Mouse (Mus musculus) C2C12 (cell line): Measurements from ENCODE around the gene Rrn3. TPM values are rescaled to one million over a fixed set of nuclear protein-coding genes. Genes with fewer than 3 reads are reported as not detected.
"Not testable (repeated sequence)": the region's sequence is repeated elsewhere in the genome, so short reads cannot be mapped to it uniquely, and the experiment has no call there.

Source experiments
- H3K27me3 ChIP-seq: one replicate; pipeline ENCODE4 v1.6.1; 2011; ENCODE audit not compliant: control insufficient read depth, insufficient read depth, insufficient read length
- H3K36me3 ChIP-seq: one replicate; pipeline ENCODE4 v1.6.1; 2011; ENCODE audit not compliant: control insufficient read depth, insufficient read depth
- H3K4me3 ChIP-seq: one replicate; pipeline ENCODE4 v1.5.1; 2011; ENCODE audit warnings: mild to moderate bottlenecking, control low read depth; ENCODE audit not compliant: poor library complexity, insufficient read depth, severe bottlenecking
- H3K79me2 ChIP-seq: one replicate; pipeline ENCODE4 v1.6.1; 2011; ENCODE audit not compliant: control insufficient read depth, insufficient read depth
- H3K79me3 ChIP-seq: one replicate; pipeline ENCODE4 v1.6.1; 2011; ENCODE audit warnings: low read depth, control low read depth
- H3ac ChIP-seq: one replicate; pipeline ENCODE3; 2011; ENCODE audit warnings: low read depth; ENCODE audit not compliant: control insufficient read depth, insufficient read length
- CEBPB ChIP-seq: IDR thresholded peaks from one replicate; pipeline ENCODE4 v1.6.1; 2011; ENCODE audit warnings: low read depth, mild to moderate bottlenecking, control low read depth, moderate library complexity
- CTCF ChIP-seq: IDR thresholded peaks from one replicate; pipeline ENCODE4 v1.5.1; 2011; ENCODE audit not compliant: control insufficient read depth, insufficient read depth, insufficient read length
- FOSL1 ChIP-seq: IDR thresholded peaks from one replicate; pipeline ENCODE4 v1.8.0; 2011; ENCODE audit warnings: mild to moderate bottlenecking, low read length; ENCODE audit not compliant: poor library complexity, insufficient read depth, severe bottlenecking
- MAX ChIP-seq: IDR thresholded peaks from one replicate; pipeline ENCODE4 v1.6.1; 2011; ENCODE audit warnings: mild to moderate bottlenecking, control low read depth
- MYOD1 ChIP-seq: IDR thresholded peaks from one replicate; pipeline ENCODE4 v1.6.1; 2011; ENCODE audit warnings: low read depth; ENCODE audit not compliant: control insufficient read depth, insufficient read length
- MYOG ChIP-seq: IDR thresholded peaks from one replicate; pipeline ENCODE4 v1.6.1; 2011; ENCODE audit not compliant: control insufficient read depth, insufficient read length; ENCODE audit errors: extremely low read depth
- USF1 ChIP-seq: IDR thresholded peaks from one replicate; pipeline ENCODE4 v1.6.1; 2011; ENCODE audit warnings: low read depth, mild to moderate bottlenecking, control low read depth, moderate library complexity
- polyA plus RNA-seq: library from polyadenylated mRNA; unstranded; fragments of >200 nt; fragmentation: generic; extraction: Trizol; gene quantifications from one replicate; pipeline ENCODE4 v1.2.1, GENCODE M21; 2012; ENCODE audit warnings: missing spikeins

The Rrn3 gene
- polyA plus RNA-seq, 1 experiment: 44.3 TPM

- Histone ChIP-seq H3K79me2 (no peaks in the 10 kb centered on the region), H3K79me3 (no peaks in the 10 kb centered on the region), H3K4me3 (no peak overlapping the region), H3ac (no peak overlapping the region), H3K36me3 (no peaks in the 10 kb centered on the region), H3K27me3 (no peaks in the 10 kb centered on the region)
- TF ChIP-seq MYOD1: no peak
- TF ChIP-seq FOSL1: no peak
- TF ChIP-seq CEBPB: no peak
- TF ChIP-seq MYOG: no peak
- TF ChIP-seq CTCF: no peak
These were observed 26.5 kb upstream of the Rrn3 start for GRCm38 (mm10) chr16:13753986-13754385.

- Histone ChIP-seq H3K4me3 (peak overlapping the region; percentile 32), H3K36me3 (no peaks in the 10 kb centered on the region), H3K27me3 (no peaks in the 10 kb centered on the region), H3K79me3 (no peaks in the 10 kb centered on the region), H3ac (peak overlapping the region; percentile 28), H3K79me2 (no peaks in the 10 kb centered on the region)
- no peak for TF ChIP-seq MYOG
- no peak for TF ChIP-seq FOSL1
- TF ChIP-seq USF1: no peak
- TF ChIP-seq MYOD1: no peak
- TF ChIP-seq CTCF: no peak
- TF ChIP-seq MAX: no peak
These were observed 25.9 kb upstream of the Rrn3 start for GRCm38 (mm10) chr16:13754400-13755190.

- H3K79me2 ChIP-seq: no peaks in the 10 kb centered on the region
- no peaks in the 10 kb centered on the region for H3K79me3 ChIP-seq
- no peak for TF ChIP-seq MYOD1
- no peak overlapping the region for H3ac ChIP-seq
- H3K4me3 ChIP-seq: no peak overlapping the region
- no peaks in the 10 kb centered on the region for H3K27me3 ChIP-seq
- H3K36me3 ChIP-seq: no peaks in the 10 kb centered on the region
These were observed 22.7 kb upstream of the Rrn3 start for GRCm38 (mm10) chr16:13757823-13758222.

GRCm38 (mm10) chr16:13762807-13763206, 17.7 kb upstream of the Rrn3 start:
- not testable (repeated sequence) for H3K27me3 ChIP-seq, H3K36me3 ChIP-seq, H3K79me2 ChIP-seq, H3K79me3 ChIP-seq, H3K4me3 ChIP-seq, H3ac ChIP-seq

- H3K36me3 ChIP-seq: no peaks in the 10 kb centered on the region
- no peaks in the 10 kb centered on the region for H3K27me3 ChIP-seq
- no peaks in the 10 kb centered on the region for H3K79me3 ChIP-seq
- TF ChIP-seq CEBPB: no peak
- no peak for TF ChIP-seq MYOD1
- no peak for TF ChIP-seq FOSL1
- TF ChIP-seq USF1: no peak
- no peak for TF ChIP-seq MAX
- TF ChIP-seq MYOG: no peak
- TF ChIP-seq CTCF: no peak
- H3ac ChIP-seq: no peak overlapping the region
- H3K4me3 ChIP-seq: no peak overlapping the region
- H3K79me2 ChIP-seq: no peaks in the 10 kb centered on the region
These were observed 16.0 kb upstream of the Rrn3 start for GRCm38 (mm10) chr16:13764519-13764918.

- TF ChIP-seq MYOD1: no peak
- TF ChIP-seq CTCF: no peak
- TF ChIP-seq FOSL1: no peak
- no peak for TF ChIP-seq MAX
- TF ChIP-seq CEBPB: no peak
- no peak for TF ChIP-seq USF1
- no peak for TF ChIP-seq MYOG
- no peaks in the 10 kb centered on the region for H3K27me3 ChIP-seq
- H3K79me3 ChIP-seq: no peaks in the 10 kb centered on the region
- H3K4me3 ChIP-seq: no peak overlapping the region
- no peaks in the 10 kb centered on the region for H3K36me3 ChIP-seq
- H3ac ChIP-seq: no peak overlapping the region
- no peaks in the 10 kb centered on the region for H3K79me2 ChIP-seq
These were observed 14.1 kb upstream of the Rrn3 start for GRCm38 (mm10) chr16:13766367-13766766.

GRCm38 (mm10) chr16:13771603-13772002, 8.9 kb upstream of the Rrn3 start:
- not testable (repeated sequence) for H3K79me3 ChIP-seq, H3ac ChIP-seq, H3K4me3 ChIP-seq, H3K79me2 ChIP-seq, H3K27me3 ChIP-seq, H3K36me3 ChIP-seq

DNA sequence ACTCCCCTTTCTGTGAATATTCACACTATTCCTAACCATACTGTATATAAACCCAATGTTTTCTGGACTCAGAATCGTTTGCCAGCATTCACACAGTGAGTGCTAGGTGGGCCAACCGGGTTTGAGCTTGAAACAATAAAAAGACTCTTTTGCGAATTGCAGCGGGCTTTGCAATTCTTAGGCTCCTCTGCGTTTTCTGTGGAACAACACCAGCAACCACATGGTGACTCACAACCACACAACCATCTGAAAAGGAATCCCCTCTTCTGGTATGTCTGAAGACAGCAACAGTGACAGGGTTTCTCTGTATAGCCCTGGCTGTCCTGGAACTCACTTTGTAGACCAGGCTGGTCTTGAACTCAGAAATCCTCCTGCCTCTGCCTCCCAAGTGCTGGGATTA, 8.5 kb upstream of the Rrn3 start:
- H3K4me3 ChIP-seq, H3K79me2 ChIP-seq, H3K79me3 ChIP-seq: not testable (repeated sequence)

DNA sequence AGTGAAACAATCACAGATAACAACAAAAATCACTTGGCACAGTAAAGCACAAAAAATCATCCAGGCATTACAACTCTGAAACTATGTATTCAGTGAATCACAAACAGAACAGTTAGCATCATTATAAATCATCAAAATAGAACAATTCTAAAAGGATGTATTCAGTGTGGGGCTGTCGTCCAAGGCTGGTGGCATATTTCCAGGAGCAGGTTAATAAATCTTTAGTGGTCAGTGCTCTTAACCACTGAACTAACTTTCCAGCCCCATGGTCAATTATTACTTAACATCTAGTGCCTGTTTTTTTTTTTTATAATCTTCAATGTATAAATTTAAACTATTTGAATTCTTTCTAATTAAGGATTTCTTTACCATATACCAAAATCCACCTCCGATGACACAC, 6.5 kb upstream of the Rrn3 start:
- H3K27me3 ChIP-seq, H3K79me3 ChIP-seq, H3K79me2 ChIP-seq, H3K36me3 ChIP-seq, H3ac ChIP-seq, H3K4me3 ChIP-seq: not testable (repeated sequence)

More for the DNA sequence above, 8.5 kb upstream of the Rrn3 start:
- not testable (repeated sequence) for H3ac ChIP-seq, H3K36me3 ChIP-seq, H3K27me3 ChIP-seq
